Mouse (Mus musculus) heart, embryonic 14.5 days (tissue): ENCODE data around the gene Birc5. TPM values are rescaled to one million over a fixed set of nuclear protein-coding genes. Genes with fewer than 3 reads are reported as not detected.

Experiments
- ATAC-seq: fragments of 200-750 bp; cut with Nextera tagmentation; 2 replicates; pipeline ENCODE4 v1.8.0; 2017; ENCODE audit warnings: low read depth, moderate TSS enrichment; ENCODE audit not compliant: insufficient number of reproducible peaks, insufficient read depth, low FRiP score
- H3K27ac ChIP-seq, 2 experiments: fragments of 200-500 bp in 1 of 2; fragments of 300-500 bp in 1 of 2; sonication (generic) in 1 of 2; replicated peaks in 1 of 2; 2 replicates each; pipeline ENCODE4 v1.5.1; 2012 to 2014; ENCODE audit warnings: low read depth in 2 of 2, low read length in 2 of 2, control low read depth in 1 of 2, mild to moderate bottlenecking in 1 of 2, mixed read lengths in 1 of 2; ENCODE audit not compliant: control insufficient read depth in 1 of 2, insufficient read depth in 1 of 2
- H3K27me3 ChIP-seq: fragments of 300-500 bp; sonication (generic); 2 replicates; pipeline ENCODE4 v1.6.1; 2014; ENCODE audit warnings: mild to moderate bottlenecking, low read length, control low read depth; ENCODE audit not compliant: control insufficient read depth, insufficient read depth
- H3K36me3 ChIP-seq: fragments of 300-500 bp; sonication (generic); 2 replicates; pipeline ENCODE4 v1.6.1; 2014; ENCODE audit warnings: mild to moderate bottlenecking, control low read depth, low read length, mixed read lengths; ENCODE audit not compliant: control insufficient read depth, insufficient read depth
- H3K4me1 ChIP-seq, 2 experiments: fragments of 200-500 bp in 1 of 2; fragments of 300-500 bp in 1 of 2; sonication (generic) in 1 of 2; 2 replicates each; pipeline ENCODE4 v1.6.1; 2012 to 2014; ENCODE audit warnings: low read length in 2 of 2, control low read depth in 1 of 2, mixed read lengths in 1 of 2; ENCODE audit not compliant: control insufficient read depth in 2 of 2, insufficient read depth in 2 of 2
- H3K4me2 ChIP-seq: fragments of 300-500 bp; sonication (generic); 2 replicates; pipeline ENCODE4 v1.6.1; 2014; ENCODE audit warnings: mild to moderate bottlenecking, low read length
- H3K4me3 ChIP-seq, 2 experiments: fragments of 200-500 bp in 1 of 2; fragments of 300-500 bp in 1 of 2; sonication (generic) in 1 of 2; 2 replicates each; pipeline ENCODE4 v1.5.1; 2012 to 2014; ENCODE audit warnings: low read length in 2 of 2, mild to moderate bottlenecking in 2 of 2, control low read depth in 1 of 2, low read depth in 1 of 2, moderate library complexity in 1 of 2; ENCODE audit not compliant: control insufficient read depth in 1 of 2, insufficient read depth in 1 of 2
- H3K9ac ChIP-seq: fragments of 300-500 bp; sonication (generic); 2 replicates; pipeline ENCODE4 v1.6.1; 2014; ENCODE audit warnings: mild to moderate bottlenecking, low read length
- H3K9me3 ChIP-seq: fragments of 300-500 bp; sonication (generic); 2 replicates; pipeline ENCODE4 v1.6.1; 2016; ENCODE audit warnings: low read length, control low read depth; ENCODE audit not compliant: control insufficient read depth
- WGBS: fragments of 180-500 bp; shearing (Covaris S2); extraction: QIAGEN DNeasy Blood & Tissue Kit; methylation state at CpG from one replicate; pipeline ENCODE4 v1.1.7; 2014; 5-methylcytosine and 5-hydroxymethylcytosine counted together
- polyA plus RNA-seq: library from polyadenylated mRNA; unstranded; fragments of >200 nt; fragmentation: Nextera tagmentation; extraction: Ambion mirVana; gene quantifications from 2 replicates; pipeline ENCODE4 v1.2.1, GENCODE M21; 2014

Birc5 gene
- polyA plus RNA-seq, 1 experiment from 2014 or later: 240 TPM

DNA sequence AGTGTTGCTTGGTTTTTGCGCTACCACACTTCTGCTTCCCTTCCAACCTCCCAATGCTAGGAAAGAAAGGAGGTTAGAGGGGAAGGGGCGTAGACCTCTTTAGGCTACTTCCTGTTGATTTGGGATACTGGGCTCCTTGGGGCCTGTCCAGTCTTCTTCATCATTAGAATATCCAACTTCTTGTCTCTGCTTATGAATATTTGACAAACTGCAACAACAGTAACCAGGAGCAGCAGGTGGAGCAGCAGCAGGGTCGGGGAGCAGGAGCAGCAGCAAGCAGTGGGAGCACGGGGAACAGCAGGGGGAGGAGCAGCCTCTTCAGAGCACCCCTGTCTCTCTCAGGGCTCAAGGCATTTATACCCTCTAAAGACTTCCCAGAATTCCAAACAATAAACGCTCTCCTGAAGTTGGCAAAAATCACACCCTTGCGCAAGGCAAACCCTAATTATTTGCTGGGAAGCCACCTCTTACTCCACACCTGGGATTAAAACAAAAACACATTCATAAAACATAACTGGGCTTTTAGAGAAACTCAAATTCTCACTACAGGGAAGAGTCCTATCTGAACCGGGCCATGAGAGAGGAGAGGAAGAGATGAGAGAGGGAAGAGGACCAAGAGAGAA, 1.3 kb upstream of the Birc5 start:
- H3K4me2 ChIP-seq: peak overlapping the region; percentile 92
- H3K36me3 ChIP-seq: peaks cover 16% of the 10 kb centered on the region
- no peaks in the 10 kb centered on the region for H3K9me3 ChIP-seq
- no peak for ATAC-seq
- H3K27me3 ChIP-seq: no peaks in the 10 kb centered on the region
- H3K9ac ChIP-seq: peak overlapping the region; percentile 95
- H3K27ac ChIP-seq: peak overlapping the region; percentile 97 to 100
- WGBS: 78% methylated on average over 7 of the region's 7 CpGs
- H3K4me1 ChIP-seq: peaks cover 11 to 28% of the 10 kb centered on the region in 2 experiments; a peak in 3 of 4 replicates
- H3K4me3 ChIP-seq: peak overlapping the region in 1 of 2 experiments; percentile 83; a peak in 2 of 4 replicates

DNA sequence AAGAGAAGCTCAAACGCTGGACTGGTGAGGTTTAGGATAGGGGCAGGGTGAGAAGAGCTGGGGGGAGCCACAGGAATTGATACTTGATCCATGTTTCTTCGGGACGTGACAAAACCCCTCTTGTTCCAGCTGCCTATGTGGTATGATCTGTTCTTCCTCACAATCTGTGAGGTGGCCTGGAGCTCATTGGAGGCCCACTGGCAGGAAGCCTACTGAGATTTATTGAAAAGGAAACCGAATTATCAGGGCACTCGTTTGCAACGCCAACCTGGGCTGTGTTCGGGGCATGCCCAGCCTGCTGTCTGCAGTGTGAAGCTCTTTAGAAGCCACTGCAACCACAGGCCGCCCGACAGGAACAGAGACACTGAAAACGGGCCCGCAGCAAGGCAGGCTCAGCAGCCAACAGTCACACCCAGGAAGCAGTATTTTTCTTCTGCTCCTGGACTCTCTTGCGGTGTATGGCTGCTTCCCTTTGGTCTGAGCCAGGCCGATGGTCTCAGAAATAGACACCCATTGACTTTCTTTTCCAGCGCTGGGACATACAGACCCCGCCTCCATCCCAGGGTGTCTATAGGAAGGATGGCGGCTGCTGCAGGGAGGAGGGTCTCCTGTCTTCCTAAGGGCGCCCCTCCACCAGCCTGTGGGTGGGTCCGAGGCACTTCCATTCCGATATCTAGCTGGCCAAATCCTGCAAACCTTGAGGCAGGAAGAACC, 623 bp upstream of the Birc5 start:
- Histone ChIP-seq H3K4me3 (peak overlapping the region; percentile 83 to 95), H3K4me2 (peak overlapping the region; percentile 92), H3K9ac (peak overlapping the region; percentile 95), H3K36me3 (peaks cover 24% of the 10 kb centered on the region), H3K27me3 (no peaks in the 10 kb centered on the region), H3K9me3 (no peaks in the 10 kb centered on the region), H3K4me1 (peaks cover 11 to 28% of the 10 kb centered on the region in 2 experiments; a peak in 3 of 4 replicates), H3K27ac (peak overlapping the region; percentile 97 to 100)
- WGBS: 7% methylated on average over 19 of the region's 19 CpGs
- peak; percentile 64 for ATAC-seq

DNA sequence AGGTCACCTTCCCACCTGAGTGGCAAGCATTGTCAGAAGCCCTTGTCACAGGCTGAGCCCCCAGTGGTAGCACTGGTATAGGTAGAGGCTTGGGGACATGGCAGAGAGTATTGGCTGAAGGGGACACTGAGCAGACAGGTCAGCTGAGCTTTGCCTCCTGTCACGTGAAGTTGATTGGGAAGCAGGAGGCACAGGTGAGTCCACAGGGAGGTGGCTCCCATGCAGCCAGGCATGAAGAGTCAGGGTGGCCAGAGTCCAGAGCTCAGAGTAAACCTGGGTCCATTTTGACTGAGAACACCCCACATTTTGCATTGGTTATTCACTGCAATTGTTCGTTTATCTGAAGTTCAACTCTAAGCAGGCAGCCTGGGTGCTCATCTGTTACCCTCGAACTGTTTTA, 3.8 kb downstream of the Birc5 start:
- Histone ChIP-seq H3K36me3 (peaks cover 66% of the 10 kb centered on the region), H3K4me2 (no peak overlapping the region), H3K9ac (no peak overlapping the region), H3K27me3 (no peaks in the 10 kb centered on the region), H3K4me1 (peaks cover 11 to 23% of the 10 kb centered on the region in 2 experiments; a peak in 3 of 4 replicates), H3K9me3 (no peaks in the 10 kb centered on the region), H3K4me3 (no peak overlapping the region), H3K27ac (no peak overlapping the region)
- ATAC-seq: no peak
- WGBS: 83% methylated on average over 3 of the region's 3 CpGs

DNA sequence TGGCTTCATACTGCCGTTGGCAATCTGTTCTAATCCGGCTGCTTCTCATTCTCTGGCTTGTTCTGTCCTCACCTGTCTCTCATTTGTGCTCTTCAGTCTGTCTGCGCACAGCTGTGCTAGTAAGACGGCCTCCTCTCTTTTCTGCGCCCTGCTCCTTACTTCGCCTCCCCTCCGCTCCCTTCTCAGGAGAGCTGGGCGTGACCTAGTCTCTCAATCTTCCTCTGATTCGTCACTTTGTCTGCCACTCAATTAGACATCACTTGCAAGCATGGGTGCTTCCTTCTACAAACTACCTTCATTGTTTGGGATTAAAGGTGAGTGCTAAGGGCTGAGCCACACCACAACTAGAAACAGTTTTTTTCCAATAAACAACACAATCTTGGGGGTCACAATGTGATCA, 5.2 kb downstream of the Birc5 start:
- Histone ChIP-seq H3K4me1 (peaks cover 6 to 16% of the 10 kb centered on the region in 2 experiments; a peak in 3 of 4 replicates), H3K27ac (no peak overlapping the region), H3K9ac (no peak overlapping the region), H3K36me3 (peaks cover 69% of the 10 kb centered on the region), H3K4me2 (no peak overlapping the region), H3K4me3 (no peak overlapping the region), H3K27me3 (peaks cover 6% of the 10 kb centered on the region; the same call in 1 of the 2 replicates), H3K9me3 (no peaks in the 10 kb centered on the region)
- ATAC-seq: no peak
- WGBS: 91% methylated on average over 9 of the region's 9 CpGs

DNA sequence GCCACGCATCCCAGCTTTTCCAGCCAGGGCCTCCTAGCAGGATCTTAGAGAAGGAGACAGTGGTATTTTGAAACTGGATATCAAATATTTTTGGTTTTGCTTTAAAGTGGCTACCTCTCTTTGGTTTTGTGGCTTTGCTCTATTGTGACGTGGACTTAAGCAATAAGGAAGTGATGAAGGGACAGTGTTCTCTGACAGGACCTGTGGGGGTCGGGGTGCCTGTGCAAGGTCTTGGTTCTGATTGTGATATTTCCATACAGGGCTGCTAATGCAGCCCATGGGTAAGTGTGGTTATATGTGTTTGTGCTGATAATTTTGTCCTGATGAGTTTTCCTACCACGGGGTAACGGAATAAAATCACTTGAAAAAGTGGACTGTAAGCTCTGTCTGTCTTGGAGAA, 6.3 kb downstream of the Birc5 start:
- peaks cover 16% of the 10 kb centered on the region for H3K27me3 ChIP-seq
- WGBS: 90% methylated on average over 5 of the region's 5 CpGs
- H3K27ac ChIP-seq: no peak overlapping the region
- peaks cover 3 to 6% of the 10 kb centered on the region in 2 experiments for H3K4me1 ChIP-seq
- H3K9me3 ChIP-seq: no peaks in the 10 kb centered on the region
- ATAC-seq: no peak
- peaks cover 69% of the 10 kb centered on the region for H3K36me3 ChIP-seq
- H3K4me3 ChIP-seq: no peak overlapping the region
- H3K4me2 ChIP-seq: no peak overlapping the region
- H3K9ac ChIP-seq: no peak overlapping the region

DNA sequence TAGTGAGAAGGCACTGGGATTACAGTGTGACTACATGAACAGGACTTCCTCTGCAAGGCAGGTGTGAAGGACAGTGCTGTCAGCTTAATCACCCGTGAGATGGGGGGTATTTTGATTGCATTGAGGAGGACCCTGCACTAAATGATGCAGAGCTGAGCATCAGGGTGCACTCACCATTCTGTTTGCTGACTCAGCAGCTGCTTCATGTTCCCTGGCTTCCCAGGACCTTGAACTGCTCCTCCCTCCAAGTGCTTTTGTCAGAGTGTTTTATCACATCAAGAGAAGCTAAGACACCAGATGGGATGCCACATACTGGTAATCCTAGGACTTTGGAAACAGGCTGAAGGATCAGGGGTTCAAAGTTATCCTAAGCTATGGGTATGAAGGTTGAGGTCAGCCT, 6.9 kb downstream of the Birc5 start:
- Histone ChIP-seq H3K9ac (no peak overlapping the region), H3K9me3 (no peaks in the 10 kb centered on the region), H3K4me3 (no peak overlapping the region), H3K27me3 (peaks cover 19% of the 10 kb centered on the region), H3K4me2 (no peak overlapping the region), H3K36me3 (peaks cover 67% of the 10 kb centered on the region), H3K4me1 (peaks cover 2 to 4% of the 10 kb centered on the region in 2 experiments; a peak in 2 of 4 replicates), H3K27ac (no peak overlapping the region)
- no peak for ATAC-seq
- 82% methylated on average over 1 of the region's 1 CpGs for WGBS

DNA sequence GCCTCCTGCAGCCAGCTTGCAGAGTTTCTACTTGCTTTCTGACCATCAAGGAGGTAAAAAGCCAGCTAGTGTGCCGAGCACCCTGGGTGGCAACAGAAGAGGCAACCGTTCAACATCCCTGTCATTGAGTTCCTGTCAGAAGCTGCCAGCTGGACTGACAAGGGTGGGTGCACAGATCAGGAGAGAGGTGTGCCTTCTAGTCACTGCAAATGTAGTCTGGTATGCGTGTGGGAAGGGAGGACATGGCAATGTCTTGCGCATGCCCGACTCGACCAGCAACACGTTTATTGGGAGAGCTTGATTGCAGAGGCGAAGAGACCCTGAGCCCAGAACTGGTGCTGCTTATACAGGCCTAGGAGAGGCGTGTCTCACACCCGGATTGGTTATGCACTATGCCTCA, 8.4 kb downstream of the Birc5 start:
- Histone ChIP-seq H3K4me3 (no peak overlapping the region), H3K9me3 (no peaks in the 10 kb centered on the region), H3K9ac (no peak overlapping the region), H3K27ac (no peak overlapping the region), H3K36me3 (peaks cover 56% of the 10 kb centered on the region), H3K27me3 (peaks cover 33% of the 10 kb centered on the region), H3K4me2 (no peak overlapping the region), H3K4me1 (peaks cover 0 to 4% of the 10 kb centered on the region in 2 experiments; a peak in 1 of 4 replicates)
- no peak for ATAC-seq
- WGBS: 95% methylated on average over 10 of the region's 10 CpGs
